Mouse (Mus musculus) heart, adult 2 months (tissue): ENCODE measurements around the gene Fcrls. TPM values are rescaled to one million over a fixed set of nuclear protein-coding genes. Genes with fewer than 3 reads are reported as not detected.

ENCODE experiments used
- DNase-seq, 2 experiments: peaks; one replicate each; pipeline ENCODE4 v3.0.0; 2021
- H3K27ac ChIP-seq: fragments of 200-600 bp; 2 replicates; pipeline ENCODE4 v1.8.1; 2022
- H3K27me3 ChIP-seq: fragments of 200-500 bp; 2 replicates; pipeline ENCODE4 v1.6.1; 2012; ENCODE audit warnings: mild to moderate bottlenecking, low read length, inconsistent platforms, mixed read lengths; ENCODE audit not compliant: control insufficient read depth, insufficient read depth
- H3K36me3 ChIP-seq: fragments of 200-500 bp; 2 replicates; pipeline ENCODE4 v1.6.1; 2012; ENCODE audit warnings: low read length, inconsistent platforms; ENCODE audit not compliant: control insufficient read depth, insufficient read depth
- H3K4me1 ChIP-seq: fragments of 200-500 bp; 2 replicates; pipeline ENCODE4 v1.6.1; 2011; ENCODE audit warnings: low read length; ENCODE audit not compliant: control insufficient read depth, insufficient read depth
- H3K4me3 ChIP-seq: fragments of 200-600 bp; 2 replicates; pipeline ENCODE4 v1.8.1; 2022
- H3K79me2 ChIP-seq: fragments of 200-500 bp; replicated peaks from 2 replicates; pipeline ENCODE4 v1.6.1; 2012; ENCODE audit warnings: mild to moderate bottlenecking, inconsistent platforms, low read length, moderate library complexity, mixed read lengths; ENCODE audit not compliant: control insufficient read depth, insufficient read depth
- H3K9ac ChIP-seq: fragments of 200-500 bp; 2 replicates; pipeline ENCODE4 v1.6.1; 2012; ENCODE audit warnings: low read depth, mild to moderate bottlenecking, control low read depth, inconsistent platforms, low read length, mixed read lengths
- CTCF ChIP-seq: fragments of 200-600 bp; IDR thresholded peaks from 2 replicates; pipeline ENCODE4 v1.8.1; 2022; ENCODE audit warnings: antibody characterized with exemption, mild to moderate bottlenecking, moderate library complexity
- EP300 ChIP-seq: fragments of 200-500 bp; IDR thresholded peaks from 2 replicates; pipeline ENCODE4 v1.6.1; 2011; ENCODE audit warnings: low read depth, low read length, control low read depth; ENCODE audit not compliant: insufficient read depth
- POLR2A ChIP-seq: fragments of 200-500 bp; IDR thresholded peaks from 2 replicates; pipeline ENCODE4 v1.6.1; 2011; ENCODE audit warnings: mild to moderate bottlenecking, low read depth, low read length, control low read depth; ENCODE audit not compliant: insufficient read depth
- WGBS: fragments of 180-500 bp; shearing (Covaris S2); methylation state at CpG from one replicate; pipeline ENCODE4 v1.1.7; 2018; 5-methylcytosine and 5-hydroxymethylcytosine counted together
- intact Hi-C: fragments of 180-260 bp; cut with DNase I; formaldehyde crosslinking; loops from one replicate; pipeline ENCODE4 v1.15.1; 2025
- polyA plus RNA-seq: library from polyadenylated mRNA; depleted of rRNA; stranded (reverse); fragments of >200 nt; gene quantifications from 2 replicates; pipeline ENCODE4 v1.2.3, GENCODE M21; 2012; rRNA removed
- total RNA-seq, 2 experiments: library from RNA; stranded (reverse); gene quantifications; 2 replicates each; pipeline ENCODE4 v1.2.3; 2021

Gene Fcrls
- total and polyA plus RNA-seq, 3 experiments, result 4.7 to 8.4 (median 6.0) TPM

GRCm38 (mm10) chr3:87215176-87215575 lies 48.4 kb downstream of the Fcrls start:
- intact Hi-C loops, result no loop called here
- no peaks in the 10 kb centered on the region for H3K4me1 ChIP-seq
- TF ChIP-seq EP300, result no peak
- TF ChIP-seq POLR2A, result no peak
- TF ChIP-seq CTCF, result no peak
- H3K4me3 ChIP-seq, result no peak overlapping the region
- no peaks in the 10 kb centered on the region for H3K79me2 ChIP-seq
- no peak overlapping the region for H3K9ac ChIP-seq
- no peaks in the 10 kb centered on the region for H3K36me3 ChIP-seq
- 60% methylated on average over 11 of the region's 11 CpGs for WGBS
- H3K27ac ChIP-seq, result no peak overlapping the region
- no peak for DNase-seq
- H3K27me3 ChIP-seq, result no peaks in the 10 kb centered on the region

DNA sequence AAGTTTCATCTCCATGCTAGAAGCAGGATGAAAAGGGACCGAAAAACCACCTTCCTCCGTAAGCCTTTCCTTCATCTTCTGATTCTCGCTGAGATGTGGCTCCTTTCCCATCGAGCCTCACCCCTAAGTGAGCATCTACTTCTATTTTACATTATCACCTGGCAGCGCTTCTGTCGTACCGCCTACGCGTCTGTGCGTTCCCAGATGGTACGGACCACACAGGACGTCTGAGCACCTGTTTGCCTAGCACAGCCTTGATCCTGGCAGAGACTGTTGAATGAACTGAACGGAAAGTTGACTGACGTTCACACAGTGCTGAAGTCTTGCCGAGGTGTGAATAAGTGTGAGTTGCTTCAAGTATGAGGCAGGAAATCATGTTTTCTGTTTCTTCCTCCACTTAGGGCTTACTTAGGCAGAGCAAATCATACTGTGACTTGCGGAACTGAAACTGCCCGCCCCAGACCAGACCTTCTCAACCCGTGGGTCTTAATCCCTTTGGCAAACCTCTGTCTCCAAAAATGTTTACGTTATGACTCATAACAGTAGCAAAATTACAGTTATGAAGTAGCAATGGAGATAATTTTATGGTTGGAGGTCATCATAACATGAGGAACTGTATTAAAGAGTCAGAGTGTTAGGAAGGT lies 49.2 kb downstream of the Fcrls start:
- intact Hi-C loops, result no loop called here
- TF ChIP-seq POLR2A, result no peak
- no peak for TF ChIP-seq EP300
- TF ChIP-seq CTCF, result no peak
- Histone ChIP-seq H3K27me3 (no peaks in the 10 kb centered on the region), H3K27ac (no peak overlapping the region), H3K4me3 (no peak overlapping the region), H3K9ac (no peak overlapping the region), H3K79me2 (no peaks in the 10 kb centered on the region), H3K4me1 (no peaks in the 10 kb centered on the region), H3K36me3 (no peaks in the 10 kb centered on the region)
- no peak for DNase-seq
- whole genome bisulfite sequencing, result 85% methylated on average over 19 of the region's 19 CpGs

DNA sequence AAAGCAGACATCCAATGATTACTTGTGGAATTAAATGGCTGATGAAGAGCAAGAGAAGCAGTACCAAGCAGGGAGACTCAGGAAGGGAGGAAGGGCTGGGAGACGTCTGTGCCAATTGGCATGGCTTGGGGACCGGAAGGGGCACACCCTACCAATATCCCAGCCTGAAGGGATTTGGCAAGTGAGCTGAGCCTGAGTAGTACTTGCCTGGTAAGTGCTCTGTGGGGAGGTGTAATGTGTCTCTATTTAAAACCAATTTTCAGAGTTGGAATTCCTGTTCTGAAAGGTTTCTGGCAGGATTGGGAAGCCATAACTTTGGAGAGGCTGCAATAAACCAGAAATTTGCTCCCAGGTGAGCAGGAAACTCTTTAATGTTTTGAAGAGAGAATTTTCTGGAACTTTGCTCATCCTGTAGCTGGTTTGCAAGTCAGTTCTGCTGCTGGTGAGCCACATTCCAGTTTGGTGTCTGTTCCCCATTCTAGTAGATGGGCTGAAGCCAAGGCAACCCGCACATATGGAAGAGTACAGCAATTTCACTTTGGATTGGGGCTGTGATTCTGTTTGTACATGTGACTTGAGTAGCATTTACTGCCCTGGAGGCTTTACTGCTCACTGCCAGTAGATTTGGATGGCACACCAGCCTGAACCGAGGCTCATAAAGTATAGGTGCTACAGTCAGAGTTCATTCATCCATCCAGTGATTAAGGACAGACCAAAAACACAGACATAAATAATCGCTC lies 57.0 kb downstream of the Fcrls start:
- Histone ChIP-seq H3K4me3 (no peak overlapping the region), H3K27me3 (no peaks in the 10 kb centered on the region), H3K27ac (no peak overlapping the region), H3K36me3 (no peaks in the 10 kb centered on the region), H3K79me2 (no peaks in the 10 kb centered on the region), H3K4me1 (no peaks in the 10 kb centered on the region; the same call in 1 of the 2 replicates), H3K9ac (no peak overlapping the region)
- intact Hi-C loops, result no loop called here
- 68% methylated on average over 5 of the region's 5 CpGs for WGBS
- no peak for DNase-seq
- TF ChIP-seq CTCF (no peak), EP300 (no peak), POLR2A (no peak)

Other genes with a start within 250 kb of the Fcrls start
- 1 to 10 TPM; 6.2 to 7.5 TPM for gene Kirrel, start 89.0 kb downstream of the Fcrls start, total RNA-seq
- gene Kirrel, start 89.0 kb downstream of the Fcrls start, polyA plus RNA-seq, result 6.0 and 9.1 TPM in 2 replicates
- gene Cd5l, start 94.1 kb upstream of the Fcrls start, total RNA-seq, result 1 to 10 TPM in 1 of 2 experiments, under 1 TPM in 1; 0.18 to 1.3 TPM
- gene Cd5l, start 94.1 kb upstream of the Fcrls start, polyA plus RNA-seq, result 0.44 and 0.59 TPM in 2 replicates
- gene Fcrl1, start 112.6 kb upstream of the Fcrls start, total RNA-seq, result under 1 TPM in 1 of 2 experiments, not detected in 1; 0.45 TPM
- gene Fcrl1, start 112.6 kb upstream of the Fcrls start, polyA plus RNA-seq, result 0.41 and 0.78 TPM in 2 replicates
- gene Fcrl5, start 172.0 kb upstream of the Fcrls start, total RNA-seq, result under 1 TPM in 1 of 2 experiments, not detected in 1; 0.14 TPM
- gene Fcrl5, start 172.0 kb upstream of the Fcrls start, polyA plus RNA-seq, result 0.14 TPM in 1 of 2 replicates, not detected in the other